ENCODE assay signal across 8 mouse cellular contexts in the genomic region with DNA sequence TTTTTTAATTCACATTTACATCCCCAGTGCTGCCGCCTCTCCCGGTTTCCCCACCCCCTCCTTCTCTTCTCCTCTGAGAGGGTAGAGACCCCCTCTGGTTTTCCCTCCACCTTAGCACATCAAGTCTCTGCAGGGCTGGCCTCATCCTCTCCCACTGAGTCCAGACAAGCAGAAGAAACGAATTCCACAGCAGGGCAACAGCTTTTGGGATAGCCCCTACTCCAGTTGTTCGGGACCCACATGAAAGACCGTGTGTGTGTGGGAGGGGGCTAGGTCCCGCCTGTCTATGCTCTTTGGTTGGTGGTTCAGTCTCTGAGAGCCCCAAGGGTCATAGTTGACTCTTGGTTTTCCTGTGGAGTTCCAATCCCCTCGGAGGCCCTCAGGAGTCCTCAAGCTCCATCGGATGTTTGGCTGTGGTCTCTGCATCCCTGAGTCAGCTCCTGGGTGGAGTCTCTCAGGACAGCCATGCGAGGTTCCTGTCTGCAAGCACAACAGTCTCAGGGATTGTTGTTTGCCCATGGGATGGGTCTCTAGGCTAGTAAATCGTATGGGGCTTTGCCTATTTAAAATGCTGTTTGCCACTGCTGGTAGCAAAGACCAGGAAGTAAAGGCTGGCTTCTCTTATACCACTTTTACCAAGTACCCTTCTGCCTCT. TPM values are rescaled to one million over a fixed set of nuclear protein-coding genes. Genes with fewer than 3 reads are reported as not detected.
DNase-seq lines count a peak whose midpoint lies in the region; ATAC-seq and TF ChIP-seq lines count a peak whose summit lies in the region.

No protein-coding gene starts in this region.

- H3K9me3 ChIP-seq in liver, embryonic 13.5 days (replicated peaks): no peaks in the 10 kb centered on the region

- H3K27ac ChIP-seq in kidney, adult 2 months (ENCODE audit: insufficient read depth, low read depth, low read length): no peak overlapping the region
- peak overlapping the region; percentile 62; the same call in 1 of the 2 replicates for H3K27ac ChIP-seq in liver, embryonic 13.5 days
- H3K27ac ChIP-seq in olfactory bulb, adult 2 months (ENCODE audit: insufficient read depth, low read depth, low read length): no peak overlapping the region

- H3K79me2 ChIP-seq in C2C12 (ENCODE audit: control insufficient read depth, insufficient read depth): peaks cover 15% of the 10 kb centered on the region

- intact Hi-C loops in heart, postnatal 10 days (cut with DNase I): loop anchor here (2.0 to 5.0 kb wide), 2 partner anchors 28 to 74 kb away; no protein-coding TSS in a partner anchor

- H3ac ChIP-seq in C2C12 (ENCODE audit: control insufficient read depth, insufficient read length, low read depth): no peak overlapping the region

- peak overlapping the region; percentile 69 for H3K9ac ChIP-seq in liver, embryonic 13.5 days

- H3K79me3 ChIP-seq in C2C12 (ENCODE audit: low read depth): peaks cover 7% of the 10 kb centered on the region

- TF ChIP-seq POLR2A in kidney, adult 2 months (IDR thresholded peaks at IDR 0.05; ENCODE audit: low read depth, low read length): no peak
- no peak for TF ChIP-seq POLR2A in olfactory bulb, adult 2 months (IDR thresholded peaks at IDR 0.05; ENCODE audit: insufficient read depth, low read depth, low read length)

- 27% methylated on average over 10 of the region's 10 CpGs for WGBS in kidney, adult 2 months
- 28% methylated on average over 10 of the region's 10 CpGs for WGBS in liver, embryonic 13.5 days (ENCODE audit: insufficient replicate concordance)
- 28% methylated on average over 10 of the region's 10 CpGs for WGBS in olfactory bulb, adult 2 months

- peaks cover 7% of the 10 kb centered on the region; the same call in 1 of the 2 replicates for H3K4me1 ChIP-seq in kidney, adult 2 months (ENCODE audit: control insufficient read depth, insufficient read depth, low read length)
- H3K4me1 ChIP-seq in liver, embryonic 13.5 days (replicated peaks): peaks cover 24% of the 10 kb centered on the region
- peaks cover 5% of the 10 kb centered on the region for H3K4me1 ChIP-seq in olfactory bulb, adult 2 months (ENCODE audit: control insufficient read depth, insufficient read depth, low read length)

- no peak for TF ChIP-seq CTCF in kidney, adult 2 months (conservative IDR thresholded peaks at IDR 0.05; ENCODE audit: insufficient read depth, insufficient read length, low read depth, low read length)
- no peak for TF ChIP-seq CTCF in C2C12 (IDR thresholded peaks at IDR 0.05; ENCODE audit: control insufficient read depth, insufficient read depth, insufficient read length)
- no peak for TF ChIP-seq CTCF in olfactory bulb, adult 2 months (IDR thresholded peaks at IDR 0.05; ENCODE audit: insufficient read depth, low read depth, low read length)

- peak; percentile 17; the same call in 1 of the 2 replicates for ATAC-seq in liver, embryonic 13.5 days (ENCODE audit: low read depth)

- peak overlapping the region; percentile 95 for H3K4me2 ChIP-seq in liver, embryonic 13.5 days

- no peaks in the 10 kb centered on the region for H3K36me3 ChIP-seq in kidney, adult 2 months (ENCODE audit: control insufficient read depth, insufficient read depth, low read length)
- H3K36me3 ChIP-seq in C2C12 (ENCODE audit: control insufficient read depth, insufficient read depth): peaks cover 23% of the 10 kb centered on the region
- H3K36me3 ChIP-seq in liver, embryonic 13.5 days: peaks cover 35% of the 10 kb centered on the region

- DNase-seq in kidney, adult 2 months: no peak
- no peak for DNase-seq in kidney, adult 8-10 months
- peak; percentile 25 to 44 for DNase-seq in cerebellum, postnatal 14 days
- DNase-seq in heart, postnatal 10 days: peak; percentile 3 to 23
- DNase-seq in liver, embryonic 13.5 days: no peak
- no peak for DNase-seq in adipocyte (ENCODE audit: low spot score)

- peak overlapping the region; percentile 70 for H3K4me3 ChIP-seq in kidney, adult 2 months (ENCODE audit: insufficient read depth, low read depth, low read length)
- peak overlapping the region; percentile 44 for H3K4me3 ChIP-seq in C2C12 (ENCODE audit: insufficient read depth, poor library complexity, severe bottlenecking)
- peak overlapping the region; percentile 86 for H3K4me3 ChIP-seq in liver, embryonic 13.5 days (replicated peaks)
- H3K4me3 ChIP-seq in olfactory bulb, adult 2 months (ENCODE audit: insufficient read depth, low read depth, low read length): peak overlapping the region; percentile 60

- no peaks in the 10 kb centered on the region for H3K27me3 ChIP-seq in kidney, adult 2 months (replicated peaks; ENCODE audit: control insufficient read depth, insufficient read depth, low read length)
- H3K27me3 ChIP-seq in C2C12 (ENCODE audit: control insufficient read depth, insufficient read depth, insufficient read length): no peaks in the 10 kb centered on the region
- H3K27me3 ChIP-seq in liver, embryonic 13.5 days: peaks cover 16% of the 10 kb centered on the region

TF ChIP-seq in C2C12, 6 proteins besides CTCF, POLR2A, EP300 and RAD21:
- no peak for TF ChIP-seq FOSL1 (IDR thresholded peaks at IDR 0.05; ENCODE audit: insufficient read depth, low read length, poor library complexity, severe bottlenecking)
- no peak for TF ChIP-seq MYOG (IDR thresholded peaks at IDR 0.05; ENCODE audit: control insufficient read depth, extremely low read depth, insufficient read length)
- no peak for TF ChIP-seq USF1 (IDR thresholded peaks at IDR 0.05; ENCODE audit: low read depth)
- TF ChIP-seq MAX (IDR thresholded peaks at IDR 0.05): no peak
- TF ChIP-seq MYOD1 (IDR thresholded peaks at IDR 0.05; ENCODE audit: control insufficient read depth, insufficient read length, low read depth): no peak
- no peak for TF ChIP-seq CEBPB (IDR thresholded peaks at IDR 0.05; ENCODE audit: low read depth)

RNA-seq across cellular contexts. Expression of a gene that starts 0.7 kb away (rescaled TPM):
- 7.1 and 11.2 TPM in 2 replicates for polyA plus RNA-seq in kidney, adult 2 months (2012; rRNA removed)
- polyA plus RNA-seq in C2C12 (2012; fragmentation: generic; extraction: Trizol): 68.2 TPM
- 10 to 100 TPM; 15.1 to 15.4 TPM for total RNA-seq in heart, postnatal 10 days (2021)
- 87.9 and 92.5 TPM in 2 replicates for polyA plus RNA-seq in liver, embryonic 13.5 days (2015; fragmentation: Nextera tagmentation; extraction: Ambion mirVana)
- polyA plus RNA-seq in olfactory bulb, adult 2 months (2012; ENCODE audit: insufficient read depth, insufficient read length, low replicate concordance, missing spikeins): not detected in 2 replicates

RNA-seq across cellular contexts. Expression of a gene that starts 26.6 kb away (rescaled TPM):
- 202 and 242 TPM in 2 replicates for polyA plus RNA-seq in kidney, adult 2 months (2012; rRNA removed)
- 818 TPM for polyA plus RNA-seq in C2C12 (2012; fragmentation: generic; extraction: Trizol)
- total RNA-seq in heart, postnatal 10 days (2021): 100 to 1,000 TPM; 750 to 806 TPM
- 342 and 392 TPM in 2 replicates for polyA plus RNA-seq in liver, embryonic 13.5 days (2015; fragmentation: Nextera tagmentation; extraction: Ambion mirVana)
- polyA plus RNA-seq in olfactory bulb, adult 2 months (2012; ENCODE audit: insufficient read depth, insufficient read length, low replicate concordance, missing spikeins): 690 TPM in 1 of 2 replicates, not detected in the other

Comparison
In these comparisons a context has a peak if more than half of its experiments do, and no peak if none do; other contexts are left out.
1. DNase-seq: peak in cerebellum, postnatal 14 days (2 of 2) and heart, postnatal 10 days (2 of 2); none in kidney, adult 2 months (single experiment), kidney, adult 8-10 months (0 of 2), liver, embryonic 13.5 days (single experiment) and adipocyte (single experiment).
2. Peak in every context shown above with its lines, with median percentiles within 50 percentile points of each other: H3K4me3 ChIP-seq.